ENCODE assay signal across 11 mouse cellular contexts in the genomic region with DNA sequence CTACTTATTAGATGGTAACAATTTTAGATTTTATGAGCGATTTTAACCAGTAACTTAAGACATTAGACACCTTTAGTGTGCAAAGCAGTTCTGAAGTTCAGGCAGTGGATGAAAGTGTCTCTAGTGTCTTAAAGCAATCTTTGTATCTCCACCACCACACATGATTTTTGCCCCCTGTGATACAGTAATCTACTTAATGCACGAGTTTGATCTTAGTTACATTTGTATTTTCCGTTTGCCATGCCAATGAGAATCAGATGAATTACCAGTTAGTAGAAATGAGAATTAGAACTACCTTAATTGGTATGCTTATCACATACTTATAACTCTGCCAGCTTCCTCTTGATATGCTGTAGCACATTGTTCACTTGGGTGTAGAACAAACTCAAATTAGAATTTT.
DNase-seq lines count a peak whose midpoint lies in the region; ATAC-seq lines count a peak whose summit lies in the region.
"Had no signal": no experiment of that assay in that cellular context is flagged by ENCODE, and none has a peak within 500 bp of the region (broad histone marks: within the 10 kb centered on the region; RNA-seq: fewer than 3 reads in every experiment).

No protein-coding gene starts in this region.

- WGBS in hindbrain, embryonic 13.5 days, result 63% methylated on average over 3 of the region's 3 CpGs
- WGBS in hindbrain, embryonic 10.5 days, result 89% methylated on average over 3 of the region's 3 CpGs
- WGBS in embryonic facial prominence, embryonic 13.5 days, result 60% methylated on average over 3 of the region's 3 CpGs
- 93% methylated on average over 3 of the region's 3 CpGs for WGBS in midbrain, embryonic 10.5 days

- H3K9ac ChIP-seq in hindbrain, embryonic 13.5 days, result 0 out of 2 replicates have a peak overlapping the region, but pooled peaks have one; percentile 29
- no peak overlapping the region for H3K9ac ChIP-seq in embryonic facial prominence, embryonic 13.5 days

- H3K4me1 ChIP-seq in hindbrain, embryonic 13.5 days (replicated peaks), result peaks cover 16% of the 10 kb centered on the region
- peaks cover 16% of the 10 kb centered on the region for H3K4me1 ChIP-seq in hindbrain, embryonic 10.5 days (replicated peaks)
- H3K4me1 ChIP-seq in embryonic facial prominence, embryonic 13.5 days, result peaks cover 8% of the 10 kb centered on the region
- peaks cover 18% of the 10 kb centered on the region for H3K4me1 ChIP-seq in midbrain, embryonic 10.5 days

- peaks cover 4% of the 10 kb centered on the region; the same call in 1 of the 2 replicates for H3K36me3 ChIP-seq in hindbrain, embryonic 13.5 days
- peaks cover 19% of the 10 kb centered on the region for H3K36me3 ChIP-seq in hindbrain, embryonic 10.5 days
- 0 out of 2 replicates have a peak, but pooled peaks cover under 1% of the 10 kb centered on the region for H3K36me3 ChIP-seq in embryonic facial prominence, embryonic 13.5 days
- H3K36me3 ChIP-seq in midbrain, embryonic 10.5 days, result peaks cover 17% of the 10 kb centered on the region

- ATAC-seq in hindbrain, embryonic 13.5 days (ENCODE audit: low FRiP score), result no peak
- no peak for ATAC-seq in embryonic facial prominence, embryonic 13.5 days (ENCODE audit: insufficient number of reproducible peaks, insufficient read depth, low FRiP score, low TSS enrichment, low read depth)
- no peak for ATAC-seq in erythroid progenitor cell, adult 5-6 weeks (replicated peaks; ENCODE audit: low FRiP score, poor library complexity, severe bottlenecking)
- ATAC-seq: intestine, postnatal 0 days had no signal

- H3K27me3 ChIP-seq in hindbrain, embryonic 13.5 days, result no peaks in the 10 kb centered on the region
- H3K27me3 ChIP-seq in hindbrain, embryonic 10.5 days (ENCODE audit: insufficient read depth, poor library complexity, severe bottlenecking), result no peaks in the 10 kb centered on the region
- no peaks in the 10 kb centered on the region for H3K27me3 ChIP-seq in embryonic facial prominence, embryonic 13.5 days
- H3K27me3 ChIP-seq in midbrain, embryonic 10.5 days (ENCODE audit: low read depth, poor library complexity, severe bottlenecking), result no peaks in the 10 kb centered on the region

- H3K4me2 ChIP-seq in hindbrain, embryonic 13.5 days, result peak overlapping the region; percentile 43
- peak overlapping the region; percentile 58 for H3K4me2 ChIP-seq in embryonic facial prominence, embryonic 13.5 days

- H3K27ac ChIP-seq in hindbrain, embryonic 13.5 days, result no peak overlapping the region
- no peak overlapping the region for H3K27ac ChIP-seq in hindbrain, embryonic 10.5 days
- H3K27ac ChIP-seq in embryonic facial prominence, embryonic 13.5 days, result no peak overlapping the region
- no peak overlapping the region for H3K27ac ChIP-seq in midbrain, embryonic 10.5 days (replicated peaks)

- no peaks in the 10 kb centered on the region for H3K9me3 ChIP-seq in hindbrain, embryonic 13.5 days
- no peaks in the 10 kb centered on the region for H3K9me3 ChIP-seq in hindbrain, embryonic 10.5 days
- H3K9me3 ChIP-seq in embryonic facial prominence, embryonic 13.5 days, result no peaks in the 10 kb centered on the region
- H3K9me3 ChIP-seq in midbrain, embryonic 10.5 days (replicated peaks), result no peaks in the 10 kb centered on the region; the same call in 1 of the 2 replicates

- no peak for DNase-seq in hindbrain, embryonic 10.5 days (ENCODE audit: low spot score)
- peak; percentile 7 for DNase-seq in 3T3-L1 (ENCODE audit: low read depth, low spot score)
- no peak for DNase-seq in midbrain, embryonic 10.5 days (ENCODE audit: low spot score)
- DNase-seq in spleen, postnatal 14 days (ENCODE audit: low spot score in 2 of 2), result no peak
- DNase-seq in thymus, postnatal 0 days (ENCODE audit: low spot score), result no peak
- DNase-seq: cerebellum, adult 9-10 months; retina, postnatal 1 day had no signal

- peak overlapping the region; percentile 33 for H3K4me3 ChIP-seq in hindbrain, embryonic 13.5 days
- H3K4me3 ChIP-seq in hindbrain, embryonic 10.5 days, result no peak overlapping the region
- H3K4me3 ChIP-seq in embryonic facial prominence, embryonic 13.5 days, result peak overlapping the region; percentile 23
- peak overlapping the region; percentile 35; the same call in 1 of the 2 replicates for H3K4me3 ChIP-seq in midbrain, embryonic 10.5 days
